29 mouse cellular contexts compared by ENCODE assay signal in genomic region chr7:123965515-123965914, GRCm38 (mm10). TPM values are rescaled to one million over a fixed set of nuclear protein-coding genes. Genes with fewer than 3 reads are reported as not detected.
"Had no signal": no experiment of that assay in that cellular context is flagged by ENCODE, and none has a peak within 500 bp of the region (broad histone marks: within the 10 kb centered on the region; RNA-seq: fewer than 3 reads in every experiment).

No protein-coding gene starts in this region.

- ATAC-seq: liver, embryonic 12.5 days; midbrain, embryonic 15.5 days had no signal

- H3K27me3 ChIP-seq: limb, embryonic 12.5 days; limb, embryonic 15.5 days; liver, embryonic 12.5 days; liver, embryonic 15.5 days; lung, embryonic 15.5 days; midbrain, embryonic 12.5 days; midbrain, embryonic 15.5 days; neural tube, embryonic 12.5 days; neural tube, embryonic 15.5 days; stomach, embryonic 15.5 days had no signal

- H3K9ac ChIP-seq: limb, embryonic 12.5 days; limb, embryonic 15.5 days; liver, embryonic 12.5 days; liver, embryonic 15.5 days; lung, embryonic 15.5 days; midbrain, embryonic 12.5 days; midbrain, embryonic 15.5 days; neural tube, embryonic 12.5 days; neural tube, embryonic 15.5 days; stomach, embryonic 15.5 days had no signal

- DNase-seq: kidney, adult 11 months; kidney, adult 9 months; kidney, postnatal 25 days; layer of hippocampus, adult 9-11 months; left cerebral cortex, postnatal 4 days; lung, adult 18-20 months; lung, postnatal 14 days; lung, postnatal 4 days; right cerebral cortex, adult 18-20 months; right cerebral cortex, postnatal 25 days; spleen, adult 18-20 months; thymus, adult 18-20 months; thymus, postnatal 36 days had no signal

- H3K4me3 ChIP-seq: layer of hippocampus, adult 2 months; limb, embryonic 12.5 days; limb, embryonic 15.5 days; liver, embryonic 12.5 days; liver, embryonic 15.5 days; lung, embryonic 15.5 days; midbrain, embryonic 12.5 days; midbrain, embryonic 15.5 days; myocyte; neural tube, embryonic 12.5 days; neural tube, embryonic 15.5 days; stomach, embryonic 15.5 days had no signal

- H3K4me1 ChIP-seq: limb, embryonic 12.5 days; limb, embryonic 15.5 days; liver, embryonic 12.5 days; liver, embryonic 15.5 days; lung, embryonic 15.5 days; midbrain, embryonic 12.5 days; midbrain, embryonic 15.5 days; neural tube, embryonic 12.5 days; neural tube, embryonic 15.5 days; stomach, embryonic 15.5 days had no signal

- H3K36me3 ChIP-seq: limb, embryonic 12.5 days; limb, embryonic 15.5 days; liver, embryonic 12.5 days; liver, embryonic 15.5 days; lung, embryonic 15.5 days; midbrain, embryonic 12.5 days; midbrain, embryonic 15.5 days; neural tube, embryonic 12.5 days; neural tube, embryonic 15.5 days; stomach, embryonic 15.5 days had no signal

- H3K9me3 ChIP-seq: limb, embryonic 15.5 days; liver, embryonic 12.5 days; liver, embryonic 15.5 days; lung, embryonic 15.5 days; midbrain, embryonic 15.5 days; neural tube, embryonic 12.5 days; neural tube, embryonic 15.5 days; stomach, embryonic 15.5 days had no signal

- H3K4me2 ChIP-seq: limb, embryonic 12.5 days; limb, embryonic 15.5 days; liver, embryonic 12.5 days; liver, embryonic 15.5 days; lung, embryonic 15.5 days; midbrain, embryonic 12.5 days; midbrain, embryonic 15.5 days; neural tube, embryonic 12.5 days; neural tube, embryonic 15.5 days; stomach, embryonic 15.5 days had no signal

- H3K27ac ChIP-seq: layer of hippocampus, adult 2 months; limb, embryonic 12.5 days; limb, embryonic 15.5 days; liver, embryonic 12.5 days; liver, embryonic 15.5 days; lung, embryonic 15.5 days; midbrain, embryonic 12.5 days; midbrain, embryonic 15.5 days; neural tube, embryonic 12.5 days; neural tube, embryonic 15.5 days; stomach, embryonic 15.5 days had no signal

RNA-seq across cellular contexts. Expression of gene Hs3st4, which starts 17.2 kb away (rescaled TPM):
- total RNA-seq: megakaryocyte progenitor cell, adult 5-6 weeks; megakaryocyte-erythroid progenitor cell, adult 5-6 weeks; monocyte, adult 5-6 weeks had no signal
- polyA plus RNA-seq: large intestine, adult 2 months; liver, embryonic 12.5 days; liver, embryonic 15.5 days; myocyte had no signal
